Mouse (Mus musculus): Measurements from ENCODE around the gene Cytip.
"Not testable (repeated sequence)": the region's sequence is repeated elsewhere in the genome, so short reads cannot be mapped to it uniquely, and the experiment has no call there.

Gene Cytip

GRCm38 (mm10) chr2:58160541-58161307 is 34.6 kb downstream of the Cytip start:
- DNase-seq: no peak

GRCm38 (mm10) chr2:58159880-58160279 is 35.5 kb downstream of the Cytip start:
- DNase-seq: no peak

- DNase-seq: no peak
These were observed 36.2 kb downstream of the Cytip start for GRCm38 (mm10) chr2:58159121-58159520.

GRCm38 (mm10) chr2:58158539-58158938 is 36.8 kb downstream of the Cytip start:
- no peak for DNase-seq

- DNase-seq: no peak
These were observed 37.2 kb downstream of the Cytip start for GRCm38 (mm10) chr2:58158107-58158506.

GRCm38 (mm10) chr2:58157466-58157865 is 37.9 kb downstream of the Cytip start:
- no peak for DNase-seq

- no peak for DNase-seq
These were observed 38.6 kb downstream of the Cytip start for GRCm38 (mm10) chr2:58156495-58157392.

GRCm38 (mm10) chr2:58156108-58156415 is 39.3 kb downstream of the Cytip start:
- no peak for DNase-seq

- no peak for DNase-seq
These were observed 39.8 kb downstream of the Cytip start for GRCm38 (mm10) chr2:58155271-58156107.

- no peak for DNase-seq
These were observed 40.8 kb downstream of the Cytip start for GRCm38 (mm10) chr2:58154555-58154954.

GRCm38 (mm10) chr2:58153742-58154141 is 41.6 kb downstream of the Cytip start:
- no peak for DNase-seq

- no peak for DNase-seq
These were observed 45.3 kb downstream of the Cytip start for GRCm38 (mm10) chr2:58149983-58150405.

GRCm38 (mm10) chr2:58146572-58146971 is 48.8 kb downstream of the Cytip start:
- no peak for DNase-seq

- DNase-seq: peak; percentile 73 to 85
These were observed 54.8 kb downstream of the Cytip start for GRCm38 (mm10) chr2:58140531-58140930.

- DNase-seq: peak; percentile 92 to 93
These were observed 56.7 kb downstream of the Cytip start for GRCm38 (mm10) chr2:58138611-58139010.

- no peak for DNase-seq
These were observed 57.7 kb downstream of the Cytip start for GRCm38 (mm10) chr2:58137676-58138075.

GRCm38 (mm10) chr2:58136526-58136925 is 58.8 kb downstream of the Cytip start:
- no peak for DNase-seq

- peak; percentile 57 to 76 for DNase-seq
These were observed 60.3 kb downstream of the Cytip start for GRCm38 (mm10) chr2:58135061-58135463.

- no peak for DNase-seq
These were observed 62.7 kb downstream of the Cytip start for GRCm38 (mm10) chr2:58132597-58132996.

- no peak for DNase-seq
These were observed 65.4 kb downstream of the Cytip start for GRCm38 (mm10) chr2:58129903-58130302.

- no peak for DNase-seq
These were observed 84.2 kb downstream of the Cytip start for GRCm38 (mm10) chr2:58111105-58111504.

GRCm38 (mm10) chr2:58107887-58108286 is 87.4 kb downstream of the Cytip start:
- not testable (repeated sequence) for DNase-seq

GRCm38 (mm10) chr2:58107046-58107445 is 88.3 kb downstream of the Cytip start:
- no peak for DNase-seq

All from cerebellum, adult 18-20 months (tissue).